24 mouse cellular contexts compared by ENCODE assay signal in genomic region chr1:174836861-174837260, GRCm38 (mm10).
DNase-seq lines count a peak whose midpoint lies in the region; ATAC-seq and TF ChIP-seq lines count a peak whose summit lies in the region.
"Had no signal": no experiment of that assay in that cellular context is flagged by ENCODE, and none has a peak within 500 bp of the region (broad histone marks: within the 10 kb centered on the region; RNA-seq: fewer than 3 reads in every experiment).

No protein-coding gene starts in this region.

- no peak overlapping the region for H3K4me3 ChIP-seq in liver, postnatal 0 days (ENCODE audit: low read depth, low read length)
- peak overlapping the region; percentile 16; the same call in 1 of the 2 replicates for H3K4me3 ChIP-seq in G1E (ENCODE audit: low read depth, low read length)
- H3K4me3 ChIP-seq in forebrain, embryonic 12.5 days (replicated peaks): no peak overlapping the region
- H3K4me3 ChIP-seq: embryonic facial prominence, embryonic 12.5 days; embryonic facial prominence, embryonic 15.5 days; forebrain, embryonic 15.5 days; heart, adult 2 months; heart, embryonic 10.5 days; heart, embryonic 13.5 days; hindbrain, embryonic 12.5 days; hindbrain, embryonic 15.5 days had no signal

- DNase-seq in liver (peak; percentile 2), G1E (ENCODE audit: low spot score) (no peak)
- DNase-seq in liver, postnatal 0 days: no peak
- peak; percentile 9 for DNase-seq in right cerebral cortex, postnatal 14 days
- DNase-seq in right cerebral cortex, postnatal 36 days (ENCODE audit: low spot score in 2 of 2): no peak
- DNase-seq in layer of hippocampus, adult 9-10 months (ENCODE audit: low spot score): no peak
- DNase-seq: adrenal gland, adult 2 months; adrenal gland, postnatal 14 days; cerebellum, adult 11 months; cerebellum, adult 2 months; cerebellum, adult 9-11 months; gastrocnemius, postnatal 25 days; heart, adult 2 months; heart, postnatal 14 days had no signal

- no peaks in the 10 kb centered on the region; the same call in 1 of the 2 replicates for H3K36me3 ChIP-seq in liver, postnatal 0 days (replicated peaks; ENCODE audit: insufficient read depth, low read length)
- H3K36me3 ChIP-seq in G1E (replicated peaks): no peaks in the 10 kb centered on the region
- H3K36me3 ChIP-seq in forebrain, embryonic 12.5 days (replicated peaks): no peaks in the 10 kb centered on the region
- H3K36me3 ChIP-seq: embryonic facial prominence, embryonic 15.5 days; forebrain, embryonic 15.5 days; heart, embryonic 10.5 days; heart, embryonic 13.5 days; hindbrain, embryonic 12.5 days had no signal

- H3K4me2 ChIP-seq in liver, postnatal 0 days (ENCODE audit: low read depth, low read length): no peak overlapping the region
- no peak overlapping the region for H3K4me2 ChIP-seq in forebrain, embryonic 12.5 days
- H3K4me2 ChIP-seq: embryonic facial prominence, embryonic 12.5 days; embryonic facial prominence, embryonic 15.5 days; forebrain, embryonic 15.5 days; heart, embryonic 13.5 days; hindbrain, embryonic 12.5 days; hindbrain, embryonic 15.5 days had no signal

- H3K27me3 ChIP-seq in liver, postnatal 0 days (ENCODE audit: insufficient read depth, low read length): no peaks in the 10 kb centered on the region
- no peaks in the 10 kb centered on the region for H3K27me3 ChIP-seq in G1E (ENCODE audit: insufficient read depth, low read length)
- no peaks in the 10 kb centered on the region for H3K27me3 ChIP-seq in forebrain, embryonic 12.5 days
- H3K27me3 ChIP-seq: embryonic facial prominence, embryonic 12.5 days; embryonic facial prominence, embryonic 15.5 days; forebrain, embryonic 15.5 days; heart, embryonic 13.5 days; hindbrain, embryonic 12.5 days; hindbrain, embryonic 15.5 days had no signal

- no peak for ATAC-seq in liver, postnatal 0 days
- ATAC-seq in G1E (ENCODE audit: extremely low read depth, insufficient number of reproducible peaks, low FRiP score, poor library complexity, severe bottlenecking): no peak
- ATAC-seq in monocyte, adult 5-6 weeks (replicated peaks; ENCODE audit: insufficient number of reproducible peaks, low FRiP score, low TSS enrichment, poor library complexity, severe bottlenecking): 0 out of 2 replicates have a peak, but pooled peaks have one; percentile 31
- no peak for ATAC-seq in forebrain, embryonic 12.5 days (ENCODE audit: low FRiP score)
- ATAC-seq: CD4-positive, CD25-positive, alpha-beta regulatory T cell, adult 4 months; forebrain, embryonic 15.5 days had no signal

- no peak overlapping the region for H3K9ac ChIP-seq in liver, postnatal 0 days (replicated peaks)
- no peak overlapping the region for H3K9ac ChIP-seq in forebrain, embryonic 12.5 days
- H3K9ac ChIP-seq: embryonic facial prominence, embryonic 12.5 days; embryonic facial prominence, embryonic 15.5 days; forebrain, embryonic 15.5 days; heart, embryonic 13.5 days; hindbrain, embryonic 12.5 days; hindbrain, embryonic 15.5 days had no signal

- no peak for TF ChIP-seq CTCF in liver, postnatal 0 days (IDR thresholded peaks at IDR 0.05; ENCODE audit: low read depth)
- no peak for TF ChIP-seq CTCF in G1E (IDR thresholded peaks at IDR 0.05; ENCODE audit: low read depth, low read length)

- WGBS in liver, postnatal 0 days (ENCODE audit: insufficient replicate concordance): 87% methylated on average over 23 of the region's 23 CpGs
- WGBS in forebrain, embryonic 12.5 days: 93% methylated on average over 23 of the region's 23 CpGs

- H3K27ac ChIP-seq in liver, postnatal 0 days (ENCODE audit: low read depth): no peak overlapping the region
- no peak overlapping the region for H3K27ac ChIP-seq in forebrain, embryonic 12.5 days
- H3K27ac ChIP-seq: embryonic facial prominence, embryonic 12.5 days; embryonic facial prominence, embryonic 15.5 days; forebrain, embryonic 15.5 days; heart, adult 2 months; heart, embryonic 10.5 days; heart, embryonic 13.5 days; hindbrain, embryonic 12.5 days; hindbrain, embryonic 15.5 days had no signal

- TF ChIP-seq EP300 in liver, postnatal 0 days (IDR thresholded peaks at IDR 0.05; ENCODE audit: low read depth): no peak

- H3K9me3 ChIP-seq in liver, postnatal 0 days (ENCODE audit: low read length): no peaks in the 10 kb centered on the region
- peaks cover 28% of the 10 kb centered on the region for H3K9me3 ChIP-seq in G1E (replicated peaks)
- H3K9me3 ChIP-seq in forebrain, embryonic 12.5 days: no peaks in the 10 kb centered on the region
- H3K9me3 ChIP-seq: embryonic facial prominence, embryonic 12.5 days; embryonic facial prominence, embryonic 15.5 days; forebrain, embryonic 15.5 days; heart, embryonic 10.5 days; hindbrain, embryonic 12.5 days; hindbrain, embryonic 15.5 days had no signal

- H3K4me1 ChIP-seq in liver, postnatal 0 days (ENCODE audit: insufficient read depth): no peaks in the 10 kb centered on the region
- H3K4me1 ChIP-seq in G1E (ENCODE audit: insufficient read depth, low read depth, low read length): no peaks in the 10 kb centered on the region
- no peaks in the 10 kb centered on the region for H3K4me1 ChIP-seq in forebrain, embryonic 12.5 days
- H3K4me1 ChIP-seq: embryonic facial prominence, embryonic 12.5 days; forebrain, embryonic 15.5 days; heart, embryonic 10.5 days; heart, embryonic 13.5 days; hindbrain, embryonic 12.5 days; hindbrain, embryonic 15.5 days had no signal

Comparison
In these comparisons a context has a peak if more than half of its experiments do, and no peak if none do; other contexts are left out.
1. DNase-seq: peak in liver (single experiment) and right cerebral cortex, postnatal 14 days (single experiment); none in liver, postnatal 0 days (single experiment), right cerebral cortex, postnatal 36 days (0 of 2), G1E (single experiment) and layer of hippocampus, adult 9-10 months (single experiment).